Mouse (Mus musculus) C2C12 (cell line): ENCODE results near the gene Lamc1.

ENCODE experiments used
- CEBPB ChIP-seq: IDR thresholded peaks from one replicate; pipeline ENCODE4 v1.6.1; 2011; ENCODE audit warnings: low read depth, mild to moderate bottlenecking, control low read depth, moderate library complexity
- CTCF ChIP-seq: IDR thresholded peaks from one replicate; pipeline ENCODE4 v1.5.1; 2011; ENCODE audit not compliant: control insufficient read depth, insufficient read depth, insufficient read length
- MAX ChIP-seq: IDR thresholded peaks from one replicate; pipeline ENCODE4 v1.6.1; 2011; ENCODE audit warnings: mild to moderate bottlenecking, control low read depth
- MYOD1 ChIP-seq: IDR thresholded peaks from one replicate; pipeline ENCODE4 v1.6.1; 2011; ENCODE audit warnings: low read depth; ENCODE audit not compliant: control insufficient read depth, insufficient read length

GRCm38 (mm10) chr1:153332444-153333295 lies at the start of gene Lamc1:
- no peak for TF ChIP-seq MYOD1
- no peak for TF ChIP-seq CTCF
- no peak for TF ChIP-seq CEBPB
- TF ChIP-seq MAX, result no peak
